Mouse (Mus musculus) stomach, embryonic 15.5 days (tissue): Measurements from ENCODE around the gene Nrp1. TPM values are rescaled to one million over a fixed set of nuclear protein-coding genes. Genes with fewer than 3 reads are reported as not detected.
A peak's percentile ranks its signal among the peaks of the same experiment; 100 is the strongest.

Experiments used
- ATAC-seq: fragments of 200-750 bp; cut with Nextera tagmentation; 2 replicates; pipeline ENCODE4 v1.8.0; 2017; ENCODE audit warnings: low read depth, moderate number of reproducible peaks, moderate TSS enrichment; ENCODE audit not compliant: insufficient read depth, low FRiP score
- H3K27ac ChIP-seq: fragments of 300-500 bp; sonication (generic); 2 replicates; pipeline ENCODE4 v1.5.1; 2015; ENCODE audit warnings: mild to moderate bottlenecking, inconsistent platforms
- H3K27me3 ChIP-seq: fragments of 300-500 bp; sonication (generic); replicated peaks from 2 replicates; pipeline ENCODE4 v1.6.1; 2015; ENCODE audit warnings: inconsistent platforms
- H3K36me3 ChIP-seq: fragments of 300-500 bp; sonication (generic); 2 replicates; pipeline ENCODE4 v1.6.1; 2015; ENCODE audit warnings: inconsistent platforms
- H3K4me1 ChIP-seq: fragments of 300-500 bp; sonication (generic); 2 replicates; pipeline ENCODE4 v1.6.1; 2015; ENCODE audit warnings: inconsistent platforms
- H3K4me2 ChIP-seq: fragments of 300-500 bp; sonication (generic); 2 replicates; pipeline ENCODE4 v1.6.1; 2015; ENCODE audit warnings: mild to moderate bottlenecking, inconsistent platforms
- H3K4me3 ChIP-seq: fragments of 300-500 bp; sonication (generic); replicated peaks from 2 replicates; pipeline ENCODE4 v1.5.1; 2015; ENCODE audit warnings: inconsistent platforms
- H3K9ac ChIP-seq: fragments of 300-500 bp; sonication (generic); 2 replicates; pipeline ENCODE4 v1.6.1; 2015; ENCODE audit warnings: inconsistent platforms
- H3K9me3 ChIP-seq: fragments of 300-500 bp; sonication (generic); 2 replicates; pipeline ENCODE4 v1.6.1; 2016; ENCODE audit warnings: inconsistent platforms
- WGBS: fragments of 180-500 bp; shearing (Covaris S2); methylation state at CpG from one replicate; pipeline ENCODE4 v1.1.7; 2015; 5-methylcytosine and 5-hydroxymethylcytosine counted together
- polyA plus RNA-seq: library from polyadenylated mRNA; unstranded; fragments of >200 nt; fragmentation: Nextera tagmentation; extraction: Ambion mirVana; gene quantifications from 2 replicates; pipeline ENCODE4 v1.2.1, GENCODE M21; 2015

Gene Nrp1
- polyA plus RNA-seq, result 62.7 and 76.0 TPM in 2 replicates

GRCm38 (mm10) chr8:128358406-128358755, at the start of gene Nrp1:
Gene Nrp1 (plus strand): TSS chr8:128358604.
- peak; percentile 8; the same call in 1 of the 2 replicates for ATAC-seq
- Histone ChIP-seq H3K9ac (peak within 1 kb of the TSS; percentile 63), H3K9me3 (no peaks in the 10 kb centered on the region), H3K36me3 (no peaks in the 10 kb centered on the region), H3K27me3 (no peaks in the 10 kb centered on the region), H3K4me3 (peak within 1 kb of the TSS; percentile 59), H3K4me1 (peaks cover 4% of the 10 kb centered on the region), H3K27ac (peak within 1 kb of the TSS; percentile 89), H3K4me2 (peak within 1 kb of the TSS; percentile 99)
- under 1% methylated on average over 21 of the region's 21 CpGs for WGBS

DNA sequence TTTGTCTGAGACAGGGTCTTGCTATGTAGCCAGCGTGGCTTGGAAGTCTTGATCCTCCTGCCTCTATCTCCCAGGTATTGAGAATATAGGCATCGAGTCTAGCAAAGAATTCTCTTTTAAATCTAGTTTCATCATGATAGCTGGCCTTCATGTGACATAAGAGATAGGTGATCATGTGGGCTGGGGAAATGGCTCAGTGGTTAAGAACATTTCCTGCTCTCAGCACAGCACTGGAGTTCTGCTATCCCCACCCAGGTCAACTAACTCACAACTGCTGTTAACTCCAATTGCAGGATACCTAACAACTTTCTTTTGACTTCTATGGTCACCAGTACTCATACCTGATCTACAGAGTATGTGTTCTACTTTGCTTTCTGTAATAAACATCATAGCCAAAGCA, 37.6 kb upstream of the Nrp1 start:
- Histone ChIP-seq H3K27ac (no peak overlapping the region), H3K9me3 (no peaks in the 10 kb centered on the region), H3K4me1 (no peaks in the 10 kb centered on the region), H3K4me3 (no peak overlapping the region), H3K27me3 (no peaks in the 10 kb centered on the region), H3K36me3 (no peaks in the 10 kb centered on the region), H3K4me2 (no peak overlapping the region), H3K9ac (no peak overlapping the region)
- WGBS, result 80% methylated on average over 2 of the region's 2 CpGs
- ATAC-seq, result no peak

DNA sequence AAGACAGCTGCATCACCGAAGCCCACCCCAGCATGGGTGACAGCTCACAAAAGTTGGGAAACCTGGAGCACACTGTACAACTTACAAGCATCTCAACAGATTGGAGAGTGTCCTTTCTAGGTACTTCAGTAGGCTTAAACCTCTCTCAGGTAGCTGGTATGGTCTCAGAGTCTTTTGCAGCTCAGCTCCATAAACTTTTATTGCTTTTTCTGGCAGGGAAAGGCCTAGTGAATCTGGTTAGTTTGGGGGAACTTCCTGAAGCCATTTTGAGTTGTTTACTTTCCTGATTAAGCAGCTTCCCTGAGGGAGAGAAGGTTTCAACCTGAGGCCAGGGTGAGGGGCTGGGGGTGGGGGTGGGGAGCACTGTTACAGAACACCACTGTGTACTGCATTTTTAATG, 31.1 kb upstream of the Nrp1 start:
- no peak for ATAC-seq
- 80% methylated on average over 1 of the region's 1 CpGs for WGBS
- Histone ChIP-seq H3K9ac (no peak overlapping the region), H3K27ac (no peak overlapping the region), H3K9me3 (no peaks in the 10 kb centered on the region), H3K27me3 (no peaks in the 10 kb centered on the region), H3K36me3 (no peaks in the 10 kb centered on the region), H3K4me3 (no peak overlapping the region), H3K4me2 (no peak overlapping the region), H3K4me1 (no peaks in the 10 kb centered on the region)

DNA sequence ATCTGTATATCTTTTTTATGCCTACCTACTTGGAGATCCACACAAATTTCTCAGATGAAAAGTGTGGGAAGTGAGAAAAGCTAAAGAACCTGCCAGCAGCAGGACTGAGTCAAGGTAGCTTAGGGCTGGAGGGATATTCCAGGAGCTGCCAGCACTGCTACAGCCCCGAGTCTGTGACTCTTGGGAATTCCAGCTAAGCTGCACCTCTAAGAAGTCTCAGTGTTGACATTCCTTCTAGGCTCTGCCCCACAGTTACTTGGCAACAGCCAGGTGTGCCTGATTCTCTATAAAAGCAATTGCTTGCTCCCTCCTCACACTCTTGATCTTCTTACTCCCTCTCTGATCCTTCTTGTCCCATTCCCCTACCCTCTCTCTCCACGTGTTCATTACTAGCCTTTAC, 30.5 kb upstream of the Nrp1 start:
- Histone ChIP-seq H3K9ac (no peak overlapping the region), H3K4me3 (no peak overlapping the region), H3K36me3 (no peaks in the 10 kb centered on the region), H3K9me3 (no peaks in the 10 kb centered on the region), H3K27me3 (no peaks in the 10 kb centered on the region), H3K4me1 (no peaks in the 10 kb centered on the region), H3K27ac (no peak overlapping the region), H3K4me2 (no peak overlapping the region)
- peak; percentile 43; the same call in 1 of the 2 replicates for ATAC-seq
- WGBS, result 20% methylated on average over 2 of the region's 2 CpGs

GRCm38 (mm10) chr8:128329502-128329901, 28.9 kb upstream of the Nrp1 start:
- no peaks in the 10 kb centered on the region for H3K9me3 ChIP-seq
- no peak overlapping the region for H3K9ac ChIP-seq
- no peak for ATAC-seq
- H3K27ac ChIP-seq, result no peak overlapping the region
- H3K4me1 ChIP-seq, result no peaks in the 10 kb centered on the region
- no peak overlapping the region for H3K4me2 ChIP-seq
- no peaks in the 10 kb centered on the region for H3K27me3 ChIP-seq
- H3K36me3 ChIP-seq, result no peaks in the 10 kb centered on the region
- WGBS, result 90% methylated on average over 3 of the region's 3 CpGs
- H3K4me3 ChIP-seq, result no peak overlapping the region

GRCm38 (mm10) chr8:128335976-128336375, 22.4 kb upstream of the Nrp1 start:
- Histone ChIP-seq H3K27ac (no peak overlapping the region), H3K9me3 (no peaks in the 10 kb centered on the region), H3K4me1 (no peaks in the 10 kb centered on the region), H3K36me3 (no peaks in the 10 kb centered on the region), H3K4me2 (no peak overlapping the region), H3K9ac (no peak overlapping the region), H3K27me3 (no peaks in the 10 kb centered on the region), H3K4me3 (no peak overlapping the region)
- 84% methylated on average over 3 of the region's 3 CpGs for WGBS
- no peak for ATAC-seq

DNA sequence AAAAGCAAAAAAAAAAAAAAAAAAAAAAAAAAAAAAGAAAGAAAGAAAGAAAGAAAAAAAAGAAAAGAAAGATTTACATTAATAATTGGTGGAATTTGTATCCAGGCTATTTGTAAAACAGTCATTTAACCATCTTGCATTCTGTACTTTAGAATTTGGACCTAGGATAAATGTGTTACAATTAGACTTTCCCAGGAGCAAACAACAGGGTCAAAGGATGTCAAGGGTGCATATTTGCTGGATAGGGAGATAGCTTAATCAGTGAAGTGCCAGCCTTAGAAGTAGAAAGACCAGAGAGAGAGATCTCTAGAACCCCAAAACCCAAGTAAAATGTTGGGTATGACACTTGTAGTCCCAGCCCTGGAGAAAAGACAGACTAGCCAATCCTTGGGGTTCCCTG, 19.5 kb upstream of the Nrp1 start:
- Histone ChIP-seq H3K4me2 (no peak overlapping the region), H3K4me1 (no peaks in the 10 kb centered on the region), H3K27ac (no peak overlapping the region), H3K9ac (no peak overlapping the region), H3K9me3 (no peaks in the 10 kb centered on the region), H3K27me3 (no peaks in the 10 kb centered on the region), H3K4me3 (no peak overlapping the region), H3K36me3 (no peaks in the 10 kb centered on the region)
- ATAC-seq, result no peak

- Histone ChIP-seq H3K27ac (no peak overlapping the region), H3K27me3 (no peaks in the 10 kb centered on the region), H3K4me3 (no peak overlapping the region), H3K4me1 (no peaks in the 10 kb centered on the region), H3K36me3 (no peaks in the 10 kb centered on the region), H3K4me2 (no peak overlapping the region), H3K9ac (no peak overlapping the region), H3K9me3 (no peaks in the 10 kb centered on the region)
- WGBS, result 86% methylated on average over 3 of the region's 3 CpGs
- ATAC-seq, result no peak
Observed at GRCm38 (mm10) chr8:128339521-128339920, 18.9 kb upstream of the Nrp1 start.

DNA sequence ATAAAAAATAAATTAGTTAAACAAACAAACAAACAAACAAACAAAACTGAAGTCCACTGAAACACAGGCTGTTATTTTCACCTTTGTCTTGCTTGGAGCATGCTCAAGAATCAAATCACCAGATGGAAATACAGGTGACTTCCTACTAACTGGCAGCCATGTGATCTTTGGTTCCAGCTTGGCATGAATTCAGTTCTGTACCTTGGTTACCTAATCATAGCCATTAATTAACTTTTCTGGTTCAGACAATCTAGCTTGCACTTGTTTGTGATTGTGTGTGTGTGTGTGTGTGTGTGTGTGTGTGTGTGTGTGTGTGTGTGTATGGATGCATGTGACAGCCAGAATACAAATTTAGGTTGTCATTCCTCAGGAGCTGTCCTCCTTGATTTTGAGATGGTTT, 8.0 kb upstream of the Nrp1 start:
- Histone ChIP-seq H3K4me2 (no peak overlapping the region), H3K4me3 (no peak overlapping the region), H3K4me1 (no peaks in the 10 kb centered on the region), H3K27ac (no peak overlapping the region), H3K27me3 (no peaks in the 10 kb centered on the region), H3K36me3 (no peaks in the 10 kb centered on the region), H3K9me3 (no peaks in the 10 kb centered on the region), H3K9ac (no peak overlapping the region)
- ATAC-seq, result no peak

DNA sequence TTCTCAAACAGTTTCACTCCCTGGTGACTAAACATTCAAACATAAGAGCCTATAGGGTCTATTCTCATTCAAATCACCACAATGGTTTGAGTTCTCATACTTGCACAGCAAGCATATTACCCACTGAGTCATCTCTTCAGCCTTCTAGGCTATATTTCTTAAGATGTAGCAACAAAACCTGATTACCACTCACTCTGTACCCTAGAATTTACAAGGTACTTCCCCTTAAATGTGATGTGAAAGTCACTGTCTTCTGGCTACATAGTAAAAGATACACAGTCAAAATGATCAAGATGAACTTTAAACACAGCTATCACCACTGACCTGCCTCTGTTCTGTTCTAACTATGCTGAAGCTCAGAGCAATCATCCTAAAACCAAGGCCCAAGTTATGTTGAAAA, 7.2 kb upstream of the Nrp1 start:
- H3K4me3 ChIP-seq, result no peak overlapping the region
- H3K27me3 ChIP-seq, result no peaks in the 10 kb centered on the region
- no peak overlapping the region for H3K9ac ChIP-seq
- H3K9me3 ChIP-seq, result no peaks in the 10 kb centered on the region
- no peak overlapping the region for H3K27ac ChIP-seq
- H3K36me3 ChIP-seq, result no peaks in the 10 kb centered on the region
- H3K4me1 ChIP-seq, result no peaks in the 10 kb centered on the region
- H3K4me2 ChIP-seq, result no peak overlapping the region
- ATAC-seq, result no peak

DNA sequence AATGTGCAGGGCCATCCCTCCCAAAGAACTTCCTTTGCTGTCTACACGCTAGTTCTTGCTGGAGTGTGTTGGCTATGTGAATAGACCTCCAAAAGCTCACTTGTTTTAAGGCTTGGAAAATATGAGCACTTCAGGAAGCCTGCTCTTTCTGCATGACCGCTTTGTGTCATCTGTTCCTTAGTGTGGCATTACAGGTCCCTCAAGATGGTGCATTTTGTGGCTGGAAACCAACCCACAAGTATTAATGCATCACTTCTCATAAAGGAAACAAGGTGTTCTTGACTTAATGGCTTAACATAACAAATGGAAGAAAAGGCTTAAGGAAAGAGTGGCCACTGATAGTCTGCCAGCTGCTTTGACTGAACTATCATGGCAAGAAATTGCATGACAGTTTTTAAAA, 5.6 kb upstream of the Nrp1 start:
- WGBS, result 83% methylated on average over 2 of the region's 2 CpGs
- no peak overlapping the region for H3K27ac ChIP-seq
- H3K36me3 ChIP-seq, result no peaks in the 10 kb centered on the region
- no peak overlapping the region for H3K4me3 ChIP-seq
- H3K9ac ChIP-seq, result no peak overlapping the region
- H3K9me3 ChIP-seq, result no peaks in the 10 kb centered on the region
- no peaks in the 10 kb centered on the region for H3K27me3 ChIP-seq
- H3K4me1 ChIP-seq, result peaks cover 3% of the 10 kb centered on the region
- ATAC-seq, result no peak
- no peak overlapping the region for H3K4me2 ChIP-seq

GRCm38 (mm10) chr8:128353999-128354398, 4.4 kb upstream of the Nrp1 start:
- Histone ChIP-seq H3K27ac (no peak overlapping the region), H3K4me1 (peaks cover 4% of the 10 kb centered on the region), H3K27me3 (no peaks in the 10 kb centered on the region), H3K4me3 (no peak overlapping the region), H3K4me2 (no peak overlapping the region), H3K9me3 (no peaks in the 10 kb centered on the region), H3K36me3 (no peaks in the 10 kb centered on the region), H3K9ac (no peak overlapping the region)
- 26% methylated on average over 1 of the region's 1 CpGs for WGBS
- ATAC-seq, result no peak

GRCm38 (mm10) chr8:128355091-128355490, 3.3 kb upstream of the Nrp1 start:
- Histone ChIP-seq H3K4me1 (peaks cover 4% of the 10 kb centered on the region), H3K27ac (no peak overlapping the region), H3K4me3 (no peak overlapping the region), H3K36me3 (no peaks in the 10 kb centered on the region), H3K9ac (no peak overlapping the region), H3K4me2 (no peak overlapping the region), H3K27me3 (no peaks in the 10 kb centered on the region), H3K9me3 (no peaks in the 10 kb centered on the region)
- WGBS, result 88% methylated on average over 1 of the region's 1 CpGs
- no peak for ATAC-seq
